Mouse (Mus musculus) fat pad, adult 2 months (tissue): Measurements from ENCODE around the gene Ctag2.

Experiments used
- DNase-seq: peaks from one replicate; pipeline ENCODE4 v3.0.0-alpha.2; 2011; ENCODE audit warnings: low read depth, low spot score; ENCODE audit errors: extremely low read depth

The Ctag2 gene

DNA sequence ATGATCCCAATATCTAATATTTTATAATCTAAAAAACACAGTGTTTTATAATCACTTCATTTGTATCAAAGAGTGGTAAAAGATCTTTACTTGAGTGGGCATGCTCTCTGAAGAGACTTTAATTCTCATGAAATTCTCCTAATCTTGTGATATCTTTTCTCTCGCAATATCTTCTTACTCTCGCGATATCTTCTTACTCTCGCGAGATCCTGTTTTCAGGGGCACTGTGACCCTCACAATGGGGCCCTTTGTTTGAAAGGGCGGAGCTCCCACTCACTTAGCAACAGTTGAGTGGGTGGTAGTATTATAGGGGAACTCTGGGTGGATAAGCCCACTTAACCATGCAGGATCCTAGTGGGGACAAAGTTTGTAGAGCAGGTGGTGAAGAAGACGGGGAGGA, at the start of gene Ctag2:
Gene Ctag2 (plus strand): TSS at position 301 of the 400 bp plus-strand sequence.
- DNase-seq = no peak
